Mouse (Mus musculus) forebrain, embryonic 10.5 days (tissue): ENCODE measurements at regions not wholly inside any gene's neighbourhood (a gene's known extent, or its start where the extent isn't known, plus 50 kb on each side); places are given as distances from the start of the nearest gene placed in this dataset.

Experiments used
- DNase-seq: peaks from one replicate; pipeline ENCODE4 v3.0.0-alpha.2; 2017; ENCODE audit warnings: low spot score; ENCODE audit errors: extremely low spot score
- H3K27ac ChIP-seq: fragments of 300-500 bp; sonication (generic); 2 replicates; pipeline ENCODE4 v1.5.1; 2016; ENCODE audit warnings: mild to moderate bottlenecking
- H3K27me3 ChIP-seq: fragments of 300-500 bp; sonication (generic); 2 replicates; pipeline ENCODE4 v1.6.1; 2016; ENCODE audit warnings: mild to moderate bottlenecking; ENCODE audit not compliant: poor library complexity, severe bottlenecking
- H3K36me3 ChIP-seq: fragments of 300-500 bp; sonication (generic); replicated peaks from 2 replicates; pipeline ENCODE4 v1.6.1; 2016; ENCODE audit warnings: mild to moderate bottlenecking, moderate library complexity
- H3K4me1 ChIP-seq: fragments of 300-500 bp; sonication (generic); 2 replicates; pipeline ENCODE4 v1.6.1; 2016
- H3K4me3 ChIP-seq: fragments of 300-500 bp; sonication (generic); 2 replicates; pipeline ENCODE4 v1.5.1; 2016; ENCODE audit warnings: mild to moderate bottlenecking, moderate library complexity
- H3K9me3 ChIP-seq: fragments of 300-500 bp; sonication (generic); 2 replicates; pipeline ENCODE4 v1.6.1; 2016; ENCODE audit warnings: mild to moderate bottlenecking, moderate library complexity
- WGBS: fragments of 180-500 bp; shearing (Covaris S2); methylation state at CpG from one replicate; pipeline ENCODE4 v1.1.7; 2016; 5-methylcytosine and 5-hydroxymethylcytosine counted together

DNA sequence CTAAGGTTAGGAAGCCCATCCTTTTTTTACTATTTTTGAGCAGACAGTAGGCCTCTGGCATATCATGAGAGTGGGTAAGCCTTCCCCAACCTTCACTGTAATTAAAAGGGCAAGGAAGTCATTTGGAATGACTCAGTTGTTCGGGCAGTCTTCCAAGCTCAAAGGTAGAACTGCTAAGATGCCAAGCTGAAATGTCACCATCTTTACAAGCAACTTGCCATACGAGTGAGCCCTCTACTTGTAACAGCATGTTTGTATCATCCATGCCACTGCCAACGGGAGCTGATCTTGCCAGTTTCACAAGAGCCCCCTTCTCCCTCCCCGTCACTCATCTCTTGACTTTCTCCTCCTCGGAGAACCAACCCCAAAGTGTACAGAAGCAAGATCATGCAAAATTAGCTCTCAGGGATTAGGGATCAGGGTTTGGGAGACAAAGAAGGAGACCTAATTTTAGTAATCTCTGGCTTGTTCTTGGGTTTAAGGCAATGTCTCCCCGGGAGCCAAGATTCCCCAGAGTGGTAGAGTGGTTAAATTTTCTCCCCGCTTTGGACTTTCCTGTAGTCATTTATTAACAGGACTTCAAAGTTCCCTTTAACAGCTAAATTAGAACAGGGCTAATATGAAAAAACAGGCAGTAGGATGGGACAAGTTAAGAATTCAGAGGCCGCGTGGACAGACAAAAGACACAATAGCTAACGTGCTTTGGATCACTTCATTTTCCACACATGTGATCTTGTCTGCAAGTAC lies 216.9 kb upstream of the Ankrd55 start:
- Histone ChIP-seq H3K9me3 (no peaks in the 10 kb centered on the region), H3K4me3 (no peak overlapping the region), H3K27me3 (no peaks in the 10 kb centered on the region), H3K27ac (no peak overlapping the region), H3K36me3 (no peaks in the 10 kb centered on the region), H3K4me1 (peaks cover 14% of the 10 kb centered on the region)
- 91% methylated on average over 10 of the region's 10 CpGs for WGBS
- DNase-seq, result no peak

GRCm38 (mm10) chr13:112071956-112072314 lies 216.3 kb upstream of the Ankrd55 start:
- H3K4me3 ChIP-seq, result no peak overlapping the region
- no peaks in the 10 kb centered on the region for H3K9me3 ChIP-seq
- no peak overlapping the region for H3K27ac ChIP-seq
- 92% methylated on average over 3 of the region's 3 CpGs for WGBS
- no peak for DNase-seq
- peaks cover 11% of the 10 kb centered on the region for H3K4me1 ChIP-seq
- no peaks in the 10 kb centered on the region for H3K36me3 ChIP-seq
- H3K27me3 ChIP-seq, result no peaks in the 10 kb centered on the region

GRCm38 (mm10) chr13:112073519-112074406 lies 214.5 kb upstream of the Ankrd55 start:
- 85% methylated on average over 6 of the region's 6 CpGs for WGBS

GRCm38 (mm10) chr13:112075847-112076479 lies 212.3 kb upstream of the Ankrd55 start:
- WGBS, result 62% methylated on average over 5 of the region's 5 CpGs

More at GRCm38 (mm10) chr13:112073519-112074406, 214.5 kb upstream of the Ankrd55 start:
- H3K9me3 ChIP-seq, result no peaks in the 10 kb centered on the region
- H3K27ac ChIP-seq, result no peak overlapping the region
- no peaks in the 10 kb centered on the region for H3K36me3 ChIP-seq
- H3K4me1 ChIP-seq, result peaks cover 5% of the 10 kb centered on the region
- no peaks in the 10 kb centered on the region for H3K27me3 ChIP-seq
- DNase-seq, result no peak
- no peak overlapping the region for H3K4me3 ChIP-seq

GRCm38 (mm10) chr13:112078088-112078487 lies 210.2 kb upstream of the Ankrd55 start:
- Histone ChIP-seq H3K9me3 (no peaks in the 10 kb centered on the region; the same call in 1 of the 2 replicates), H3K4me3 (no peak overlapping the region), H3K36me3 (no peaks in the 10 kb centered on the region), H3K27me3 (no peaks in the 10 kb centered on the region), H3K27ac (no peak overlapping the region), H3K4me1 (peaks cover 5% of the 10 kb centered on the region)
- no peak for DNase-seq
- WGBS, result 88% methylated on average over 5 of the region's 5 CpGs

More at GRCm38 (mm10) chr13:112075847-112076479, 212.3 kb upstream of the Ankrd55 start:
- no peaks in the 10 kb centered on the region for H3K9me3 ChIP-seq
- no peaks in the 10 kb centered on the region for H3K36me3 ChIP-seq
- DNase-seq, result no peak
- peaks cover 5% of the 10 kb centered on the region for H3K4me1 ChIP-seq
- no peaks in the 10 kb centered on the region for H3K27me3 ChIP-seq
- H3K27ac ChIP-seq, result no peak overlapping the region
- no peak overlapping the region for H3K4me3 ChIP-seq

GRCm38 (mm10) chr13:112081935-112082334 lies 206.3 kb upstream of the Ankrd55 start:
- Histone ChIP-seq H3K4me1 (peaks cover 14% of the 10 kb centered on the region), H3K36me3 (no peaks in the 10 kb centered on the region), H3K27ac (no peak overlapping the region), H3K4me3 (no peak overlapping the region), H3K9me3 (no peaks in the 10 kb centered on the region; the same call in 1 of the 2 replicates), H3K27me3 (no peaks in the 10 kb centered on the region)
- WGBS, result 87% methylated on average over 3 of the region's 3 CpGs
- DNase-seq, result no peak

DNA sequence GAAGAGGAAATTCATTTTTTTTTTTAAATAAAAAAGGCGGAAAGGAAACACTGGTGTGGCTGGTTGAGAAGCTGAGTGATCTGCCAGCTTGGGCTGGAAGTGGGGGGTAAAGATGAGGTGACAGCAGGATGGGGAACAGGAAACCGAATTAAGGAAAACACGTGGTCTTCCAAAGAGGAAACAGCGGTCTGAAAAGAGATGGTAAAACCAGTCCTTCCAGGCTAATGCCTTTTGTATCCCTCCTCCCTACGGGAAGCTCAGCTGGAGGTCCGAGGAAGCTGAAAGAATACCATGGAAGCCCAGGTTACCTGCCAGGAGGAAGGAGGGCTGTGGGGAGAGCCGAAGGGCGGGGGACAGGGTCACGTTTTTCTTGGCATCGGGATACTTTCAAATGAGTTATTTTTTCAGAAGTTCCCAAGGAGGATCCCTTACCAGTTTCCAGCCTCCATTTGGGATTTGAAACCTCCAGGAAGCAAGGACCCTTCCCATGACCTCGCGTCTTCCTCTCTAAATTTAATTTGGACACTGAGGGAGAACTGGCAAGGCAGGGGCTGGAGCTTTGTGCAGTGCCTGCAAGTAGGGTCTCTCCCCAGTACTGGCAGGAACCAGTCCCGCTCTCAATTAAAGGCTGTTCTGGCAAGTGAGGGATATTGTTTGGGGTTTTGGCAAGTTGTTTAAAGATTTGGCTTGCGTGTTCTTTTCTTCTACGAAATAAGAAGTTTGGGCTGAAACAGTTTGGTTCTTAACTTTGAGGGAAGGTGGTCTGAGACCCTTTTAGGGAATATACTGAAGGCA lies 203.6 kb upstream of the Ankrd55 start:
- WGBS, result 56% methylated on average over 15 of the region's 15 CpGs
- Histone ChIP-seq H3K27ac (peak overlapping the region; percentile 56; the same call in 1 of the 2 replicates), H3K27me3 (no peaks in the 10 kb centered on the region), H3K9me3 (no peaks in the 10 kb centered on the region; the same call in 1 of the 2 replicates), H3K4me1 (peaks cover 28% of the 10 kb centered on the region), H3K4me3 (no peak overlapping the region), H3K36me3 (no peaks in the 10 kb centered on the region)
- DNase-seq, result no peak

DNA sequence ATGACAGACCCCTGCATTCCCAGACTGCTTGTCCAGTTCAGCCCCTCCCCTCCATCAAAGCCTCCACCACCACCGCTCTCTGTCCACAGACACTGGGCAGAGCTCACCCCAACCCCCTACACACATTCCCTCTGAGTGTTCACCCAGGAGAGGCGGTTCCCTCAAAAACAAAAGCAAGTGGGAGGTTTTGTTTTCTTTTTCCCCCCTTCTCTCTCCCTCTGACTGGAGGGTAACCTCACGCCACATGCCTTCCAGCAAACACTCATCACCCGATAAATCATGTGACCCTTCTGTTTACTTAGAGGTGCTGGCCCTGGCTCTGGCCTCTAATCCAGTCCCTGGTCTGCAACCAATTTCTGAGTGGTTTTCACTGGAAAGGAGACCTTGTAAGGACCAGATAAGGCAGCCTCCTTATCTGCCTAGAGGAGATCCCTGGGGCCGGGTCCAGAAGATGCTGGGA lies 199.9 kb upstream of the Ankrd55 start:
- Histone ChIP-seq H3K27ac (peak overlapping the region; percentile 78), H3K4me1 (peaks cover 28% of the 10 kb centered on the region)
- WGBS, result 19% methylated on average over 5 of the region's 5 CpGs

DNA sequence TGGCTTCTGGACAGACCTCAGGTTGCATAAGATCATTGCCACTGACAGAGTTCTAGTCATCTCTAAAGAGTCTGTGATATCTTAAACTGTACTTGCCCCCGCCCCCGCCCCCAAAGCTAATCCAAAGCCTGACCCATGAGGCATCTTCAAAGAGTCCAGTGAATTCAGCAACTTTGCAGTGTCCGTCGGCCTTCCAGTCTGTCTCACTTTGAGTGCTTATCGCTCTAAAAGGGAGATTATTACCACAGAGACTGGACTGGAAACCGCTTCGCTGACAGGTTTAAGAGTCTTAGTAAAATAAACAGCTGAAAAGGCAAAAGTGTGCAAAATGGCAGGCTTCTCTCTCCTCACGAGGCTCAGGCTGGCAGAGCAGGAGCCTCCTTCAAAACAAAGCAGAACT lies 197.5 kb upstream of the Ankrd55 start:
- 84% methylated on average over 8 of the region's 8 CpGs for WGBS
- Histone ChIP-seq H3K36me3 (no peaks in the 10 kb centered on the region), H3K27ac (no peak overlapping the region)

More for the DNA sequence above, 199.9 kb upstream of the Ankrd55 start:
- peak; percentile 43 for DNase-seq
- H3K4me3 ChIP-seq, result no peak overlapping the region
- no peaks in the 10 kb centered on the region for H3K9me3 ChIP-seq
- H3K27me3 ChIP-seq, result no peaks in the 10 kb centered on the region
- no peaks in the 10 kb centered on the region for H3K36me3 ChIP-seq

DNA sequence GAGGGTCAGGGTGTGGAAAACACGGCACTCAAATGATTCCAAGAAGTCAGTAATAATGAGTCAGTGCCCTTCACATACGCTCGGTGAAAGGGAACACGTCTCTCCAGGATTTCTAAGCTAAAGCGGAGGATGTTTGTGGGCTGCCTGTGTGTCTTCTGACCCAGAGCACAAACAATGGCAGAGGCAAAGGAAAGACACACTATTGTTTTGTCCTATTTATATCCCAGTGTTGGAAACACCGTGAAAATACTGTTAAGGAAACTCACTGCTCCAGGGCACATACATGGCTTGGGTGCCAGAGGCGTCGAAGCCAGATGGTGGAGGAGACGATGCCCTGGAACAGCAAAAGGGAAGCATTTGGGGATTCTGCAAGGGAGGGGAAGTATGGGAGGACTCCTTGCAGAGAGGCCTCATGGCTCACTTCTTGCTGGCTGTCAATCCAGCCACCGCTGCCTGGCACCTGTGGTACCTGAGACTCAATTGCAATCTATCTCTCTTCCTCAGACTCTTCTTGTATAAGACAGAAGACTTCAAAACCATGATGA lies 192.6 kb upstream of the Ankrd55 start:
- Histone ChIP-seq H3K4me1 (peaks cover 14% of the 10 kb centered on the region), H3K36me3 (no peaks in the 10 kb centered on the region), H3K9me3 (no peaks in the 10 kb centered on the region), H3K27me3 (0 out of 2 replicates have a peak, but pooled peaks cover 3% of the 10 kb centered on the region), H3K27ac (no peak overlapping the region), H3K4me3 (no peak overlapping the region)
- no peak for DNase-seq
- WGBS, result 90% methylated on average over 10 of the region's 10 CpGs

More for the DNA sequence above, 197.5 kb upstream of the Ankrd55 start:
- no peaks in the 10 kb centered on the region for H3K9me3 ChIP-seq
- no peak for DNase-seq
- no peak overlapping the region for H3K4me3 ChIP-seq
- peaks cover 17% of the 10 kb centered on the region for H3K4me1 ChIP-seq
- no peaks in the 10 kb centered on the region for H3K27me3 ChIP-seq

DNA sequence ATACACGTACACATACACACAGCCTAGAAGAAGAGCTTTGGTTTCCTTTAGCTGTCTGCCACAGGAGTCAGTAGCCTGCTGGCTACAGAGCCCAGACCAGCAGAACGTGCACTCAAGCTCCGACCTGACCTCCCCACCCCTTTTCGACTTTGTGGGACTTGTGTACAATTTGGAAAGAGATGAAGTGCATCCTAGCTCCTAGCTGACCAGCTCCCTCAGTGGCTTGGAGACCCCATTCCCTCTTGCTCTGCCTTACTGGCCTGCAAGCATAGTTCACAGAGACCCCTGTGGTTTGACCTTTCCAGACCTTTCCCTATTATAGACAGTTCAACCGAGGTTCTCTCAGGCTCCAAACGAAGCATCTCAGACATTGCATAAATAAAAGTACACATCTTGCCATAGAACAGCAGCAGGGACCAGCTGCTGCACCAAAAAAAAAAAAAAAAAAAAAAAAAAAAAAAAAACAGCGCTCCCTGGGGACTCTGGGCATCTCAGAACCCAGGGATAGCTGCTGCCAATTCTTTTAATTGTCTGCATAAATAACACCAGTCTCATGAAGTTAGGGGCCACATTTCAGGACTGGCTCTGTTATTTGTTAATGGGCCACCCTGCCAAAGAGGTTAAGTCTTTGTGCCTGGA lies 188.2 kb upstream of the Ankrd55 start:
- no peaks in the 10 kb centered on the region for H3K36me3 ChIP-seq
- H3K9me3 ChIP-seq, result no peaks in the 10 kb centered on the region
- WGBS, result 40% methylated on average over 7 of the region's 7 CpGs
- H3K4me1 ChIP-seq, result peaks cover 25% of the 10 kb centered on the region
- H3K27ac ChIP-seq, result peak overlapping the region; percentile 75
- H3K4me3 ChIP-seq, result peak overlapping the region; percentile 60
- H3K27me3 ChIP-seq, result peaks cover 12% of the 10 kb centered on the region
- no peak for DNase-seq
